Comparison of ENCODE assay signal across 13 mouse cellular contexts in the genomic region with DNA sequence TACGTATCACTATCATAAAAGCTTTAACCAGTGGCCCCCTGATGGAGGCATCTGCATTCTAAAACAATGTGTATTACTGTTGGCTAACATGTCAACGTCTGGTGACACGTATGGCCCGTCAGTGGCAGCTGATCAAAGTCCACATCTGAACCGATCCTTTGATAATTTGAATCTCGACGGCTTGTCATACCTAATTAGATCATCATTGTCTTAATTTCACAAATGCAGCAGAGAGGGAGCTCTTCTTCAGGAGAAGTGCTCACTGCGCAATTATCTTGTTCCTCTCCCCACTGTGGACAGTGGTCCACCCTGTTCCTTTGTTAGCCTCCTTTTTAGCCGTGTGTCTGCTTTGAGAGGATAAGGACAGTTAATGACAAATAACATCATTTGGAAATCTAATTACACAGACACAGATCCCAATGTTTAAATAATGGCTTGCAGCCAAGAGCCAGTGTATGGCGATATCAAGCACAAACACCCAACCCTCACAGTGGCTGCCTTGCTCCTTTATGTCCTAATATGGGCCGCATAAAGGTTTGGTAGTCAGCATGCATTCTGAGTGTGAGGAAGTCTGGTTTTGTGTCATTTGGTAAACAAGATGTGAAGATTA.
DNase-seq lines count a peak whose midpoint lies in the region; ATAC-seq and TF ChIP-seq lines count a peak whose summit lies in the region.
"Had no signal": no experiment of that assay in that cellular context is flagged by ENCODE, and none has a peak within 500 bp of the region (broad histone marks: within the 10 kb centered on the region; RNA-seq: fewer than 3 reads in every experiment).

No protein-coding gene starts in this region.

- no peak overlapping the region for H3K4me3 ChIP-seq in forebrain, embryonic 13.5 days
- no peak overlapping the region for H3K4me3 ChIP-seq in forebrain, postnatal 0 days (ENCODE audit: low read depth, low read length)
- no peak overlapping the region for H3K4me3 ChIP-seq in lung, embryonic 15.5 days
- no peak overlapping the region for H3K4me3 ChIP-seq in intestine, embryonic 16.5 days (ENCODE audit: low read length)
- H3K4me3 ChIP-seq: heart, adult 2 months; limb, embryonic 15.5 days had no signal

- ATAC-seq in forebrain, embryonic 13.5 days, result peak; percentile 64; the same call in 1 of the 2 replicates
- no peak for ATAC-seq in forebrain, postnatal 0 days
- ATAC-seq in lung, embryonic 15.5 days (ENCODE audit: borderline replicate concordance, extremely low read depth, low FRiP score, low TSS enrichment), result peak; percentile 71
- ATAC-seq in intestine, embryonic 16.5 days, result peak; percentile 73

- H3K4me1 ChIP-seq in forebrain, embryonic 13.5 days, result peaks cover 32% of the 10 kb centered on the region
- H3K4me1 ChIP-seq in forebrain, postnatal 0 days (ENCODE audit: insufficient read depth), result 0 out of 2 replicates have a peak, but pooled peaks cover 8% of the 10 kb centered on the region
- peaks cover 8% of the 10 kb centered on the region; the same call in 1 of the 2 replicates for H3K4me1 ChIP-seq in lung, embryonic 15.5 days
- H3K4me1 ChIP-seq in intestine, embryonic 16.5 days (ENCODE audit: control insufficient read depth, insufficient read depth, low read length), result 0 out of 2 replicates have a peak, but pooled peaks cover 3% of the 10 kb centered on the region

- TF ChIP-seq POLR2A in brain, embryonic 14.5 days (IDR thresholded peaks at IDR 0.05; ENCODE audit: borderline replicate concordance, extremely low read depth, insufficient read depth, insufficient read length, poor library complexity, severe bottlenecking), result no peak

- no peak overlapping the region for H3K27ac ChIP-seq in forebrain, embryonic 13.5 days
- no peak overlapping the region for H3K27ac ChIP-seq in forebrain, postnatal 0 days (ENCODE audit: low read depth, low read length)
- no peak overlapping the region for H3K27ac ChIP-seq in lung, embryonic 15.5 days
- H3K27ac ChIP-seq in intestine, embryonic 16.5 days (ENCODE audit: low read length), result no peak overlapping the region
- H3K27ac ChIP-seq: heart, adult 2 months; kidney, postnatal 0 days; limb, embryonic 15.5 days had no signal

- no peaks in the 10 kb centered on the region for H3K27me3 ChIP-seq in forebrain, embryonic 13.5 days
- no peaks in the 10 kb centered on the region for H3K27me3 ChIP-seq in forebrain, postnatal 0 days (ENCODE audit: insufficient read depth, low read length)
- H3K27me3 ChIP-seq in lung, embryonic 15.5 days, result no peaks in the 10 kb centered on the region
- no peaks in the 10 kb centered on the region for H3K27me3 ChIP-seq in intestine, embryonic 16.5 days (replicated peaks; ENCODE audit: control insufficient read depth, insufficient read depth, low read length)
- H3K27me3 ChIP-seq: limb, embryonic 15.5 days had no signal

- no peak overlapping the region for H3K9ac ChIP-seq in forebrain, embryonic 13.5 days
- no peak overlapping the region for H3K9ac ChIP-seq in forebrain, postnatal 0 days
- H3K9ac ChIP-seq in lung, embryonic 15.5 days, result no peak overlapping the region
- H3K9ac ChIP-seq in intestine, embryonic 16.5 days (ENCODE audit: low read depth, low read length), result no peak overlapping the region
- H3K9ac ChIP-seq: limb, embryonic 15.5 days had no signal

- H3K4me2 ChIP-seq in forebrain, embryonic 13.5 days, result no peak overlapping the region
- no peak overlapping the region for H3K4me2 ChIP-seq in forebrain, postnatal 0 days (ENCODE audit: low read depth)
- no peak overlapping the region for H3K4me2 ChIP-seq in lung, embryonic 15.5 days
- H3K4me2 ChIP-seq in intestine, embryonic 16.5 days (ENCODE audit: low read depth, low read length), result no peak overlapping the region
- H3K4me2 ChIP-seq: limb, embryonic 15.5 days had no signal

- WGBS in forebrain, embryonic 13.5 days, result 33% methylated on average over 11 of the region's 11 CpGs
- 29% methylated on average over 11 of the region's 11 CpGs for WGBS in forebrain, postnatal 0 days
- 46% methylated on average over 11 of the region's 11 CpGs for WGBS in lung, embryonic 15.5 days
- 63% methylated on average over 11 of the region's 11 CpGs for WGBS in intestine, embryonic 16.5 days

- no peak for DNase-seq in forebrain, postnatal 0 days
- no peak for DNase-seq in lung, postnatal 25 days (ENCODE audit: low spot score)
- peak; percentile 82 for DNase-seq in brain, embryonic 14.5 days (ENCODE audit: low read depth)
- no peak for DNase-seq in heart, adult 18-20 months
- DNase-seq in urinary bladder, adult 18-20 months (ENCODE audit: low spot score in 2 of 2), result no peak
- DNase-seq: cerebellum, adult 18-20 months; heart, adult 2 months; heart, postnatal 4 days had no signal

- H3K36me3 ChIP-seq in forebrain, embryonic 13.5 days (ENCODE audit: poor library complexity, severe bottlenecking), result no peaks in the 10 kb centered on the region
- no peaks in the 10 kb centered on the region for H3K36me3 ChIP-seq in forebrain, postnatal 0 days (ENCODE audit: insufficient read depth)
- no peaks in the 10 kb centered on the region for H3K36me3 ChIP-seq in lung, embryonic 15.5 days
- H3K36me3 ChIP-seq in intestine, embryonic 16.5 days (ENCODE audit: control insufficient read depth, insufficient read depth, low read length), result no peaks in the 10 kb centered on the region
- H3K36me3 ChIP-seq: limb, embryonic 15.5 days had no signal

- TF ChIP-seq CTCF in forebrain, postnatal 0 days (IDR thresholded peaks at IDR 0.05; ENCODE audit: low read depth), result no peak
- TF ChIP-seq CTCF in brain, embryonic 14.5 days (IDR thresholded peaks at IDR 0.05; ENCODE audit: borderline replicate concordance, extremely low read depth, insufficient read depth, insufficient read length), result no peak

- no peaks in the 10 kb centered on the region for H3K9me3 ChIP-seq in forebrain, embryonic 13.5 days (replicated peaks)
- no peaks in the 10 kb centered on the region for H3K9me3 ChIP-seq in forebrain, postnatal 0 days (ENCODE audit: low read length)
- no peaks in the 10 kb centered on the region for H3K9me3 ChIP-seq in lung, embryonic 15.5 days
- no peaks in the 10 kb centered on the region for H3K9me3 ChIP-seq in intestine, embryonic 16.5 days (ENCODE audit: control insufficient read depth, low read length)
- H3K9me3 ChIP-seq: limb, embryonic 15.5 days had no signal
